Mouse (Mus musculus): Measurements from ENCODE around the gene Hpse2.

GRCm38 (mm10) chr19:42913703-42914102 is 474.5 kb downstream of the Hpse2 start:
- TF ChIP-seq CTCF (conservative IDR thresholded peaks at IDR 0.05; ENCODE audit: insufficient read depth, insufficient read length, low read depth, low read length) (no peak), POLR2A (IDR thresholded peaks at IDR 0.05; ENCODE audit: low read depth, low read length) (no peak)

All from kidney, adult 2 months (tissue).